In genomic region chr9:44396684-44397411, GRCm38 (mm10) we compare ENCODE assay signal across 8 mouse cellular contexts. TPM values are rescaled to one million over a fixed set of nuclear protein-coding genes. Genes with fewer than 3 reads are reported as not detected.
DNase-seq lines count a peak whose midpoint lies in the region; ATAC-seq and TF ChIP-seq lines count a peak whose summit lies in the region.

Gene Slc37a4, plus strand, starts transcription at chr9:44396852.

- peak within 1 kb of the TSS; percentile 90 for H3K4me2 ChIP-seq in forebrain, embryonic 15.5 days (replicated peaks)

- 0% methylated on average over 43 of the region's 43 CpGs for WGBS in forebrain, embryonic 15.5 days
- WGBS in lung, adult 2 months, result under 1% methylated on average over 43 of the region's 43 CpGs

- peak within 1 kb of the TSS; percentile 73 for H3K9ac ChIP-seq in ES-E14 (ENCODE audit: insufficient read depth, low read depth, low read length, poor library complexity, severe bottlenecking)
- H3K9ac ChIP-seq in forebrain, embryonic 15.5 days (replicated peaks), result peak within 1 kb of the TSS; percentile 74

- H3K27me3 ChIP-seq in forebrain, embryonic 15.5 days, result no peaks in the 10 kb centered on the region

- H3K4me3 ChIP-seq in ES-E14 (ENCODE audit: insufficient read depth in 1 of 2, low read depth in 1 of 2, low read length in 2 of 2, poor library complexity in 1 of 2, severe bottlenecking in 1 of 2), result peak within 1 kb of the TSS; percentile 89 to 92
- peak within 1 kb of the TSS; percentile 61 for H3K4me3 ChIP-seq in forebrain, embryonic 15.5 days
- peak within 1 kb of the TSS; percentile 72 for H3K4me3 ChIP-seq in lung, adult 2 months (replicated peaks; ENCODE audit: extremely low read depth, low read depth, low read length)

- H3K27ac ChIP-seq in ES-E14 (ENCODE audit: insufficient read depth, low read depth, low read length, poor library complexity, severe bottlenecking), result no peak within 1 kb of the TSS
- peak within 1 kb of the TSS; percentile 77 for H3K27ac ChIP-seq in forebrain, embryonic 15.5 days (replicated peaks)

- intact Hi-C loops in heart, postnatal 25 days (cut with DNase I), result no loop called here

- peak; percentile 80 for DNase-seq in ES-E14 (ENCODE audit: low read depth, low spot score)
- DNase-seq in cerebellum, adult 11-12 months, result peak; percentile 99
- peak; percentile 95 for DNase-seq in heart, postnatal 25 days (ENCODE audit: low spot score)
- DNase-seq in layer of hippocampus, adult 18-20 months (ENCODE audit: low spot score in 2 of 2), result peak; percentile 91
- DNase-seq in lung, adult 2 months, result peak; percentile 96
- DNase-seq in thymus, adult 18-20 months, result peak; percentile 86 to 90

- in situ Hi-C loops in ES-E14 (cut with MboI; ENCODE audit: low sequenced_read_pairs in 2 of 2, unreplicated experiment in 2 of 2), result no loop called here

- TF ChIP-seq CTCF in lung, adult 2 months (IDR thresholded peaks at IDR 0.05; ENCODE audit: insufficient read depth, low read length), result no peak

- ATAC-seq in forebrain, embryonic 15.5 days (replicated peaks), result peak; percentile 98
- ATAC-seq in neutrophil, adult 5-6 weeks (ENCODE audit: extremely low read depth, insufficient number of reproducible peaks, low FRiP score, poor library complexity, severe bottlenecking), result peak; percentile 98

- peaks cover 0 to 6% of the 10 kb centered on the region in 2 experiments; a peak in 3 of 4 replicates for H3K4me1 ChIP-seq in ES-E14 (ENCODE audit: control insufficient read depth in 2 of 2, insufficient read depth in 2 of 2, low read length in 2 of 2, poor library complexity in 1 of 2)
- peaks cover 14% of the 10 kb centered on the region for H3K4me1 ChIP-seq in forebrain, embryonic 15.5 days
- H3K4me1 ChIP-seq in lung, adult 2 months (ENCODE audit: control insufficient read depth, insufficient read depth, low read length), result no peaks in the 10 kb centered on the region

- H3K36me3 ChIP-seq in ES-E14 (ENCODE audit: control insufficient read depth, insufficient read depth, low read length, poor library complexity, severe bottlenecking), result peaks cover 3% of the 10 kb centered on the region; the same call in 1 of the 2 replicates
- H3K36me3 ChIP-seq in forebrain, embryonic 15.5 days, result peaks cover 18% of the 10 kb centered on the region

- TF ChIP-seq POLR2A in lung, adult 2 months (IDR thresholded peaks at IDR 0.05; ENCODE audit: borderline replicate concordance, extremely low read depth, low read depth, low read length), result peak; percentile 89; the same call in 1 of the 2 replicates

- no peaks in the 10 kb centered on the region for H3K9me3 ChIP-seq in ES-E14 (ENCODE audit: control insufficient read depth, insufficient read depth, low read depth, low read length)
- no peaks in the 10 kb centered on the region for H3K9me3 ChIP-seq in forebrain, embryonic 15.5 days

TF ChIP-seq in ES-E14, 5 proteins besides CTCF, POLR2A, EP300 and RAD21:
- TF ChIP-seq MAFK (IDR thresholded peaks at IDR 0.05; ENCODE audit: insufficient read depth, low read depth, low read length) (no peak), HCFC1 (IDR thresholded peaks at IDR 0.05; ENCODE audit: borderline replicate concordance, insufficient read depth, low read length) (peak; percentile 20; the same call in 1 of the 2 replicates), CHD2 (IDR thresholded peaks at IDR 0.05; ENCODE audit: low read depth, low read length) (0 out of 2 replicates have a peak, but pooled peaks have one; percentile 12)
TF ChIP-seq in ES-E14: peak in this region for 2.

RNA-seq across cellular contexts. Expression of gene Slc37a4, which starts in this region (rescaled TPM):
- total RNA-seq in ES-E14 (2012; rRNA removed), result 9.8 and 10.0 TPM in 2 replicates
- 36.1 and 37.4 TPM in 2 replicates for polyA plus RNA-seq in forebrain, embryonic 15.5 days (2015; fragmentation: Nextera tagmentation; extraction: Ambion mirVana)
- 10 to 100 TPM; 25.5 to 27.9 TPM for total RNA-seq in heart, postnatal 25 days (2021)
- total RNA-seq in layer of hippocampus, adult 18-20 months (2021), result 10 to 100 TPM; 27.4 to 28.9 TPM
- 20.7 and 29.8 TPM in 2 replicates for polyA plus RNA-seq in lung, adult 2 months (2012; rRNA removed)
- total RNA-seq in neutrophil, adult 5-6 weeks (2017), result 15.4 and 21.5 TPM in 2 replicates
